Mouse (Mus musculus) heart, adult 2 months (tissue): ENCODE data around the gene Slx4ip. TPM values are rescaled to one million over a fixed set of nuclear protein-coding genes. Genes with fewer than 3 reads are reported as not detected.

Source experiments
- DNase-seq, 2 experiments: peaks; one replicate each; pipeline ENCODE4 v3.0.0; 2021
- H3K27ac ChIP-seq: fragments of 200-600 bp; 2 replicates; pipeline ENCODE4 v1.8.1; 2022
- H3K27me3 ChIP-seq: fragments of 200-500 bp; 2 replicates; pipeline ENCODE4 v1.6.1; 2012; ENCODE audit warnings: mild to moderate bottlenecking, low read length, inconsistent platforms, mixed read lengths; ENCODE audit not compliant: control insufficient read depth, insufficient read depth
- H3K36me3 ChIP-seq: fragments of 200-500 bp; 2 replicates; pipeline ENCODE4 v1.6.1; 2012; ENCODE audit warnings: low read length, inconsistent platforms; ENCODE audit not compliant: control insufficient read depth, insufficient read depth
- H3K4me1 ChIP-seq: fragments of 200-500 bp; 2 replicates; pipeline ENCODE4 v1.6.1; 2011; ENCODE audit warnings: low read length; ENCODE audit not compliant: control insufficient read depth, insufficient read depth
- H3K4me3 ChIP-seq: fragments of 200-600 bp; 2 replicates; pipeline ENCODE4 v1.8.1; 2022
- H3K79me2 ChIP-seq: fragments of 200-500 bp; replicated peaks from 2 replicates; pipeline ENCODE4 v1.6.1; 2012; ENCODE audit warnings: mild to moderate bottlenecking, inconsistent platforms, low read length, moderate library complexity, mixed read lengths; ENCODE audit not compliant: control insufficient read depth, insufficient read depth
- H3K9ac ChIP-seq: fragments of 200-500 bp; 2 replicates; pipeline ENCODE4 v1.6.1; 2012; ENCODE audit warnings: low read depth, mild to moderate bottlenecking, control low read depth, inconsistent platforms, low read length, mixed read lengths
- CTCF ChIP-seq: fragments of 200-600 bp; IDR thresholded peaks from 2 replicates; pipeline ENCODE4 v1.8.1; 2022; ENCODE audit warnings: antibody characterized with exemption, mild to moderate bottlenecking, moderate library complexity
- EP300 ChIP-seq: fragments of 200-500 bp; IDR thresholded peaks from 2 replicates; pipeline ENCODE4 v1.6.1; 2011; ENCODE audit warnings: low read depth, low read length, control low read depth; ENCODE audit not compliant: insufficient read depth
- POLR2A ChIP-seq: fragments of 200-500 bp; IDR thresholded peaks from 2 replicates; pipeline ENCODE4 v1.6.1; 2011; ENCODE audit warnings: mild to moderate bottlenecking, low read depth, low read length, control low read depth; ENCODE audit not compliant: insufficient read depth
- WGBS: fragments of 180-500 bp; shearing (Covaris S2); methylation state at CpG from one replicate; pipeline ENCODE4 v1.1.7; 2018; 5-methylcytosine and 5-hydroxymethylcytosine counted together
- intact Hi-C: fragments of 180-260 bp; cut with DNase I; formaldehyde crosslinking; loops from one replicate; pipeline ENCODE4 v1.15.1; 2025
- polyA plus RNA-seq: library from polyadenylated mRNA; depleted of rRNA; stranded (reverse); fragments of >200 nt; gene quantifications from 2 replicates; pipeline ENCODE4 v1.2.3, GENCODE M21; 2012
- total RNA-seq, 2 experiments: library from RNA; stranded (reverse); gene quantifications; 2 replicates each; pipeline ENCODE4 v1.2.3; 2021

The Slx4ip gene
- total and polyA plus RNA-seq, 3 experiments = 0.39 to 1.4 (median 1.3) TPM

- H3K79me2 ChIP-seq = no peaks in the 10 kb centered on the region
- no peak overlapping the region for H3K9ac ChIP-seq
- peaks cover 2% of the 10 kb centered on the region for H3K4me1 ChIP-seq
- peak; percentile 44 for TF ChIP-seq CTCF
- no peak for TF ChIP-seq EP300
- no peak overlapping the region for H3K27ac ChIP-seq
- WGBS = 50% methylated on average over 1 of the region's 1 CpGs
- intact Hi-C loops = loop anchor here (10.0 kb wide), 1 partner anchor 55 kb away; no protein-coding TSS in a partner anchor
- DNase-seq = peak in 1 of 2 experiments; percentile 25
- H3K27me3 ChIP-seq = no peaks in the 10 kb centered on the region
- no peak overlapping the region for H3K4me3 ChIP-seq
- H3K36me3 ChIP-seq = no peaks in the 10 kb centered on the region
Measured at GRCm38 (mm10) chr2:137049906-137050305, 158.9 kb downstream of the Slx4ip start.

GRCm38 (mm10) chr2:137063829-137064228, 172.8 kb downstream of the Slx4ip start:
- no peak overlapping the region for H3K9ac ChIP-seq
- H3K27ac ChIP-seq = no peak overlapping the region
- DNase-seq = no peak
- H3K27me3 ChIP-seq = no peaks in the 10 kb centered on the region
- H3K4me1 ChIP-seq = peaks cover 2% of the 10 kb centered on the region
- intact Hi-C loops = no loop called here
- TF ChIP-seq POLR2A (no peak), CTCF (no peak), EP300 (no peak)
- H3K4me3 ChIP-seq = no peak overlapping the region
- 91% methylated on average over 1 of the region's 1 CpGs for WGBS
- no peaks in the 10 kb centered on the region for H3K79me2 ChIP-seq
- peaks cover 6% of the 10 kb centered on the region for H3K36me3 ChIP-seq

- DNase-seq = no peak
- Histone ChIP-seq H3K27ac (no peak overlapping the region), H3K9ac (no peak overlapping the region), H3K4me3 (no peak overlapping the region), H3K27me3 (no peaks in the 10 kb centered on the region), H3K4me1 (peaks cover 2% of the 10 kb centered on the region), H3K79me2 (no peaks in the 10 kb centered on the region), H3K36me3 (peaks cover 6% of the 10 kb centered on the region)
- WGBS = 67% methylated on average over 3 of the region's 3 CpGs
- intact Hi-C loops = no loop called here
- TF ChIP-seq EP300 (no peak), CTCF (no peak), POLR2A (no peak)
Measured at GRCm38 (mm10) chr2:137064513-137064912, 173.5 kb downstream of the Slx4ip start.

- TF ChIP-seq CTCF (no peak), POLR2A (0 out of 2 replicates have a peak, but pooled peaks have one; percentile 24)
- H3K9ac ChIP-seq = no peak overlapping the region
- peak overlapping the region; percentile 45; the same call in 1 of the 2 replicates for H3K27ac ChIP-seq
- WGBS = 54% methylated on average over 10 of the region's 10 CpGs
- intact Hi-C loops = no loop called here
- H3K4me1 ChIP-seq = peaks cover 2% of the 10 kb centered on the region
- H3K36me3 ChIP-seq = peaks cover 6% of the 10 kb centered on the region
- DNase-seq = peak; percentile 44 to 68
- H3K79me2 ChIP-seq = no peaks in the 10 kb centered on the region
- H3K27me3 ChIP-seq = no peaks in the 10 kb centered on the region
- no peak overlapping the region for H3K4me3 ChIP-seq
Measured at GRCm38 (mm10) chr2:137067479-137068110, 176.6 kb downstream of the Slx4ip start.

GRCm38 (mm10) chr2:137073473-137074312, 182.7 kb downstream of the Slx4ip start:
- 78% methylated on average over 16 of the region's 16 CpGs for WGBS
- no peak overlapping the region for H3K9ac ChIP-seq

GRCm38 (mm10) chr2:137074313-137074620, 183.2 kb downstream of the Slx4ip start:
- Histone ChIP-seq H3K36me3 (peaks cover 2% of the 10 kb centered on the region; the same call in 1 of the 2 replicates), H3K9ac (no peak overlapping the region), H3K27ac (no peak overlapping the region; the same call in 1 of the 2 replicates), H3K4me1 (peaks cover 5% of the 10 kb centered on the region), H3K27me3 (no peaks in the 10 kb centered on the region), H3K79me2 (no peaks in the 10 kb centered on the region), H3K4me3 (no peak overlapping the region)
- 44% methylated on average over 2 of the region's 2 CpGs for WGBS
- no peak for DNase-seq
- TF ChIP-seq POLR2A = no peak
- no peak for TF ChIP-seq EP300
- TF ChIP-seq CTCF = no peak
- intact Hi-C loops = no loop called here

More at GRCm38 (mm10) chr2:137073473-137074312, 182.7 kb downstream of the Slx4ip start:
- Histone ChIP-seq H3K27me3 (no peaks in the 10 kb centered on the region), H3K4me3 (no peak overlapping the region), H3K36me3 (no peaks in the 10 kb centered on the region), H3K4me1 (peaks cover 5% of the 10 kb centered on the region), H3K79me2 (no peaks in the 10 kb centered on the region), H3K27ac (0 out of 2 replicates have a peak overlapping the region, but pooled peaks have one; percentile 5)
- intact Hi-C loops = no loop called here
- TF ChIP-seq CTCF (no peak), POLR2A (no peak), EP300 (no peak)
- DNase-seq = no peak
